20 mouse cellular contexts compared by ENCODE assay signal in the genomic region with DNA sequence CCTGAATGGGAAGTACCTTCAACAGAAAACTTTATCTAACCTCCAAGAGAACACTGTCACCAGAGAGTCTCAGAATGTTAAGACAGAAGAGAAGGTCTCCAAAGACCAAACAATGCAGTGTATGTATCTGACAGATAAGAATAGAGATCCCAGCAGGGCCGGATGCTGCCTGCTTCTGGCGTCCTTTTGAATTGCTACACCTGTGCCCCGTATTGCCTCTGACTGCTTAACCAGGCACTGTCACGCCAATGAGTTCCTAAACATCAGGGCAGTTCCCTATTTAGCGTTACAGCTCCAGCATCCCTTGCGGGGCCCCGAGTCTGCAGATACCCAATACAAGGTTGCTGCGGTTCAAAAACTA. TPM values are rescaled to one million over a fixed set of nuclear protein-coding genes. Genes with fewer than 3 reads are reported as not detected.
A peak's percentile ranks its signal among the peaks of the same experiment; 100 is the strongest.
DNase-seq lines count a peak whose midpoint lies in the region; ATAC-seq and TF ChIP-seq lines count a peak whose summit lies in the region.
"Had no signal": no experiment of that assay in that cellular context is flagged by ENCODE, and none has a peak within 500 bp of the region (broad histone marks: within the 10 kb centered on the region; RNA-seq: fewer than 3 reads in every experiment).

No protein-coding gene starts in this region.

- no peak for ATAC-seq in kidney, embryonic 15.5 days (replicated peaks; ENCODE audit: low FRiP score)
- peak; percentile 82 for ATAC-seq in G1E (ENCODE audit: extremely low read depth, insufficient number of reproducible peaks, low FRiP score, poor library complexity, severe bottlenecking)
- ATAC-seq in limb, embryonic 13.5 days (ENCODE audit: low FRiP score, low read depth) = no peak
- ATAC-seq: activated CD4-positive, CD25-positive, alpha-beta regulatory T cell, adult 4 months; inflammation-experienced regulatory T-cells, adult 6 months; Patski had no signal

- no peaks in the 10 kb centered on the region for H3K36me3 ChIP-seq in kidney, embryonic 15.5 days
- H3K36me3 ChIP-seq in G1E (replicated peaks) = no peaks in the 10 kb centered on the region
- H3K36me3 ChIP-seq in limb, embryonic 13.5 days = no peaks in the 10 kb centered on the region
- H3K36me3 ChIP-seq: neural tube, embryonic 12.5 days had no signal

- TF ChIP-seq CTCF in G1E (IDR thresholded peaks at IDR 0.05; ENCODE audit: low read depth, low read length) = no peak

- no peak overlapping the region for H3K4me3 ChIP-seq in kidney, embryonic 15.5 days (replicated peaks)
- peak overlapping the region; percentile 62; the same call in 1 of the 2 replicates for H3K4me3 ChIP-seq in G1E (ENCODE audit: low read depth, low read length)
- H3K4me3 ChIP-seq in limb, embryonic 13.5 days = no peak overlapping the region
- H3K4me3 ChIP-seq: neural tube, embryonic 12.5 days had no signal

- no peaks in the 10 kb centered on the region for H3K9me3 ChIP-seq in kidney, embryonic 15.5 days (replicated peaks)
- H3K9me3 ChIP-seq in G1E (replicated peaks) = no peaks in the 10 kb centered on the region
- no peaks in the 10 kb centered on the region for H3K9me3 ChIP-seq in limb, embryonic 13.5 days
- H3K9me3 ChIP-seq: neural tube, embryonic 12.5 days had no signal

- H3K4me1 ChIP-seq in kidney, embryonic 15.5 days = peaks cover 58% of the 10 kb centered on the region
- H3K4me1 ChIP-seq in G1E (ENCODE audit: insufficient read depth, low read depth, low read length) = peaks cover 77% of the 10 kb centered on the region
- H3K4me1 ChIP-seq in limb, embryonic 13.5 days = peaks cover 80% of the 10 kb centered on the region

- H3K4me2 ChIP-seq in kidney, embryonic 15.5 days = no peak overlapping the region
- H3K4me2 ChIP-seq in limb, embryonic 13.5 days (replicated peaks) = peak overlapping the region; percentile 40; the same call in 1 of the 2 replicates
- H3K4me2 ChIP-seq: neural tube, embryonic 12.5 days had no signal

- 0 out of 2 replicates have a peak overlapping the region, but pooled peaks have one; percentile 51 for H3K27ac ChIP-seq in kidney, embryonic 15.5 days
- no peak overlapping the region for H3K27ac ChIP-seq in limb, embryonic 13.5 days
- H3K27ac ChIP-seq: neural tube, embryonic 12.5 days had no signal

- 57% methylated on average over 8 of the region's 8 CpGs for WGBS in kidney, embryonic 15.5 days
- WGBS in limb, embryonic 13.5 days = 59% methylated on average over 8 of the region's 8 CpGs

- DNase-seq in kidney, postnatal 25 days = no peak
- DNase-seq in A20 (ENCODE audit: low read depth, low spot score) (peak; percentile 77), G1E (ENCODE audit: low spot score) (peak; percentile 48), adipocyte (ENCODE audit: low spot score) (no peak)
- no peak for DNase-seq in heart, postnatal 4 days
- DNase-seq: adrenal gland, postnatal 14 days; cerebellum, adult 11 months; cerebellum, postnatal 10 days; heart, adult 18-20 months; layer of hippocampus, postnatal 36 days; lung, adult 2 months; lung, postnatal 36 days; right cerebral cortex, adult 18-20 months; thymus, postnatal 14 days had no signal

- no peaks in the 10 kb centered on the region for H3K27me3 ChIP-seq in kidney, embryonic 15.5 days
- no peaks in the 10 kb centered on the region for H3K27me3 ChIP-seq in G1E (ENCODE audit: insufficient read depth, low read length)
- no peaks in the 10 kb centered on the region for H3K27me3 ChIP-seq in limb, embryonic 13.5 days
- H3K27me3 ChIP-seq: neural tube, embryonic 12.5 days; Patski had no signal

- H3K9ac ChIP-seq in kidney, embryonic 15.5 days = no peak overlapping the region
- H3K9ac ChIP-seq in limb, embryonic 13.5 days = no peak overlapping the region
- H3K9ac ChIP-seq: neural tube, embryonic 12.5 days had no signal

RNA-seq across cellular contexts. Expression of gene Dlg5, which starts 28.4 kb away (rescaled TPM):
- polyA plus RNA-seq in kidney, embryonic 15.5 days (2015; fragmentation: Nextera tagmentation; extraction: Ambion mirVana) = 14.5 and 18.6 TPM in 2 replicates
- 22.7 and 25.4 TPM in 2 replicates for total RNA-seq in G1E (2014; fragmentation: Nextera tagmentation)
- total RNA-seq in G1E (2017) = 2.4 and 3.7 TPM in 2 replicates
- 13.6 and 13.9 TPM in 2 replicates for polyA plus RNA-seq in G1E (2012)
- polyA plus RNA-seq in limb, embryonic 13.5 days (2015; fragmentation: Nextera tagmentation; extraction: Ambion mirVana) = 30.2 and 31.5 TPM in 2 replicates
- total RNA-seq in heart, postnatal 4 days (2021) = 10 to 100 TPM; 24.5 to 26.6 TPM

Comparison
In these comparisons a context has a peak if more than half of its experiments do, and no peak if none do; other contexts are left out.
1. DNase-seq: peak in A20 (single experiment) and G1E (single experiment); none in kidney, postnatal 25 days (0 of 2), adipocyte (single experiment) and heart, postnatal 4 days (single experiment).